Mouse (Mus musculus): ENCODE measurements around the gene Sgca. TPM values are rescaled to one million over a fixed set of nuclear protein-coding genes. Genes with fewer than 3 reads are reported as not detected.

Sgca gene
- polyA plus RNA-seq, 1 experiment: 0.25 TPM

- no peak for TF ChIP-seq CTCF (IDR thresholded peaks at IDR 0.05; ENCODE audit: borderline replicate concordance, extremely low read depth, insufficient read depth, insufficient read length)
- no peak for TF ChIP-seq POLR2A (IDR thresholded peaks at IDR 0.05; ENCODE audit: borderline replicate concordance, extremely low read depth, insufficient read depth, insufficient read length, poor library complexity, severe bottlenecking)
- no peak for DNase-seq (ENCODE audit: low read depth)
Measured at GRCm38 (mm10) chr11:94926431-94926830, 49.7 kb downstream of the Sgca start.

GRCm38 (mm10) chr11:94924977-94925376 lies 51.1 kb downstream of the Sgca start:
- DNase-seq (ENCODE audit: low read depth): no peak
- TF ChIP-seq POLR2A (IDR thresholded peaks at IDR 0.05; ENCODE audit: borderline replicate concordance, extremely low read depth, insufficient read depth, insufficient read length, poor library complexity, severe bottlenecking): no peak
- TF ChIP-seq CTCF (IDR thresholded peaks at IDR 0.05; ENCODE audit: borderline replicate concordance, extremely low read depth, insufficient read depth, insufficient read length): no peak

DNA sequence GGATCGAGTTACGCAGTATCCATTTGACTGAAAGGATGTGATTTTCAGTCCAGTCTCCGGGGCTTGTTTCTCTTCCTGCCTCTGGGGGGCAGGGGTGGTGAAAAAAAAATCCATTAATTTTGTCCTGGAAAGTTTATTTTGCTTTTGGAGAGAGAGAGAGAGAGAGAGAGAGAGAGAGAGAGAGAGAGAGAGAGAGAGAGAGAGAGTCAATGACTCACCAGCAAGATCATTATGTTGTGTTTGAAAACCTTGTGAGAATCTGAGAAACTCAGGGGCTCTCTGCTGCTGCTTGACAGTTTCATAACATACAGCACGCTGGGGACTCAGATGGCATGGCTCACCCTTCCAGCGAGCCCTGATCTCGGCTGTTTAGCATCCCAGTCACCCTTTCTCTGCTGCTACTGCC lies 55.1 kb downstream of the Sgca start:
- DNase-seq (ENCODE audit: low read depth): no peak
- no peak for TF ChIP-seq POLR2A (IDR thresholded peaks at IDR 0.05; ENCODE audit: borderline replicate concordance, extremely low read depth, insufficient read depth, insufficient read length, poor library complexity, severe bottlenecking)
- no peak for TF ChIP-seq CTCF (IDR thresholded peaks at IDR 0.05; ENCODE audit: borderline replicate concordance, extremely low read depth, insufficient read depth, insufficient read length)

DNA sequence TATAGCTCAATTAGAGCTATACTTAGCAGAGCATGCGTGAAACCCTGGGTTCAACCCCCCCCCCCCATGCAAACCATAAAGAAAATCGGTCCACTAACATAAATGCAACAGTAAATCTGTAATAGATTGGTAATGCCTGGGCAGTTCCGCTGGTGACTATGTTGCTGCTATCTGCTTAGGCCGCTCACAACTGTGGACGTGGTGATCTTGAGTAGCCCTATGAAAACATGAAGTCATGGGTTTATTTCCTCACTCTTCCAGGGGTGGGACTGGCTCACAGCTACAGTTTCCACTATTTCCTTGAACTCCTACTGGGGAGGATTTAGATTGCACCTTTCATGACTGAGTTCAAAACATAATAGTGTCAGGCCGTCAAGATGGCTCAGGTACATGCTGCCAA lies 58.4 kb downstream of the Sgca start:
- no peak for DNase-seq (ENCODE audit: low read depth)
- TF ChIP-seq CTCF (IDR thresholded peaks at IDR 0.05; ENCODE audit: borderline replicate concordance, extremely low read depth, insufficient read depth, insufficient read length) (no peak), POLR2A (IDR thresholded peaks at IDR 0.05; ENCODE audit: borderline replicate concordance, extremely low read depth, insufficient read depth, insufficient read length, poor library complexity, severe bottlenecking) (no peak)

- no peak for TF ChIP-seq POLR2A (IDR thresholded peaks at IDR 0.05; ENCODE audit: borderline replicate concordance, extremely low read depth, insufficient read depth, insufficient read length, poor library complexity, severe bottlenecking)
- no peak for TF ChIP-seq CTCF (IDR thresholded peaks at IDR 0.05; ENCODE audit: borderline replicate concordance, extremely low read depth, insufficient read depth, insufficient read length)
- DNase-seq (ENCODE audit: low read depth): peak; percentile 46
Measured at GRCm38 (mm10) chr11:94916477-94916876, 59.6 kb downstream of the Sgca start.

- no peak for DNase-seq (ENCODE audit: low read depth)
- TF ChIP-seq POLR2A (IDR thresholded peaks at IDR 0.05; ENCODE audit: borderline replicate concordance, extremely low read depth, insufficient read depth, insufficient read length, poor library complexity, severe bottlenecking) (no peak), CTCF (IDR thresholded peaks at IDR 0.05; ENCODE audit: borderline replicate concordance, extremely low read depth, insufficient read depth, insufficient read length) (no peak)
Measured at GRCm38 (mm10) chr11:94915675-94916403, 60.3 kb downstream of the Sgca start.

DNA sequence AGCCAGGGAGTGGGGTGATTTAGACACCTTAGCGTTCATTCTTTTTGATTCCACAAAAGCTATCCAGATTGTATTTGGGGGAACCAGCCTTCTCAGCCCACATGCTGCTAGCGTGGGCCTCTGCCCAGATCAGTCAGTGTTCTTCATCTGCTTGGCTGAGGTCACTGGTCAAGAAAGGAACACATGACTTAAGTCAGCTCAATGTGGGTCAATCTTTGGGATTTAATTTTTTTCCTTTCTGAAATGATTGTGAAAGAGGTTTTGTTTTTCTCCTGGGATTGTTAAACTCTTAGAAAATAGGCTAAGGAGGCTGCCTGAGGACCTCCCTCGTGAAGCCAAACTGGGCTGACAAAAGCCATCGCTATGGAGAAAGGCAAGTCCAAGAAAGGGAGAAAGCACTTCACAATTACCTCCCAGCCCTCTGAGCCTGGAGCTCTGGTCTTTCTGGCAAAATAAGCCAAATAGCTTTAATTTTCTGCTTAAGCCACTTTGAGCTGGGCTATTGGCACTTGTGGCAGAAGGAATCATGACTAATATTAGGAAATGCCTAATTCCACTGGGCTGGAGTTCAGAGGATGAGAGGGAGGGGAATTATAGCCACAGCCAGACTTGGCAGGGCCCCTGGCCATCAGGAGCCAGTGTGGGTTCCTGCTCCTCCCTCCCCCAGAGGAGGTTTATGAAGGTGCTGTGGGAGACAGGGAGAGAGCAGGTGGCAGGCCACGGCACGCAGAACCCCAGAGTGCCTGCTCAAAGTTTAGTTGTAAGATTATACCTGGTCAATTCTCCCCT lies 62.6 kb downstream of the Sgca start:
- DNase-seq (ENCODE audit: low read depth): no peak
- TF ChIP-seq CTCF (IDR thresholded peaks at IDR 0.05; ENCODE audit: borderline replicate concordance, extremely low read depth, insufficient read depth, insufficient read length) (no peak), POLR2A (IDR thresholded peaks at IDR 0.05; ENCODE audit: borderline replicate concordance, extremely low read depth, insufficient read depth, insufficient read length, poor library complexity, severe bottlenecking) (no peak)

Other genes with a start within 250 kb of the Sgca start
- 0.08 and 0.16 TPM in 2 replicates for gene Cdc34b, start 234.5 kb downstream of the Sgca start, polyA plus RNA-seq (2012; rRNA removed)
- not detected in 2 replicates for gene Tmem92, start 193.6 kb downstream of the Sgca start, polyA plus RNA-seq (2012; rRNA removed)
- 44.1 and 192 TPM in 2 replicates for gene Col1a1, start 40.1 kb downstream of the Sgca start, polyA plus RNA-seq (2012; rRNA removed)
- gene Hils1, start 8.7 kb downstream of the Sgca start, polyA plus RNA-seq (2012; rRNA removed): 0.09 TPM in 1 of 2 replicates, not detected in the other
- gene Ppp1r9b, start 14.7 kb upstream of the Sgca start, polyA plus RNA-seq (2012; rRNA removed): 37.9 and 81.2 TPM in 2 replicates
- gene Samd14, start 33.6 kb upstream of the Sgca start, polyA plus RNA-seq (2012; rRNA removed): 141 and 186 TPM in 2 replicates
- 17.9 and 26.1 TPM in 2 replicates for gene Pdk2, start 65.0 kb upstream of the Sgca start, polyA plus RNA-seq (2012; rRNA removed)
- 23.4 and 29.3 TPM in 2 replicates for gene Itga3, start 100.5 kb upstream of the Sgca start, polyA plus RNA-seq (2012; rRNA removed)
- gene Dlx3, start 143.8 kb upstream of the Sgca start, polyA plus RNA-seq (2012; rRNA removed): 0.26 and 0.92 TPM in 2 replicates
- gene Dlx4, start 169.9 kb upstream of the Sgca start, polyA plus RNA-seq (2012; rRNA removed): 0.10 TPM in 2 replicates

All from brain, embryonic 14.5 days (tissue).